Mouse (Mus musculus): ENCODE data around the gene Maml1. TPM values are rescaled to one million over a fixed set of nuclear protein-coding genes. Genes with fewer than 3 reads are reported as not detected.

Gene Maml1
- total RNA-seq, 2 experiments from 2014 or later = 11.9 to 12.5 TPM

- intact Hi-C loops (cut with DNase I) = no loop called here
Observed at GRCm38 (mm10) chr11:50285263-50285662, 6.8 kb downstream of the Maml1 start.

DNA sequence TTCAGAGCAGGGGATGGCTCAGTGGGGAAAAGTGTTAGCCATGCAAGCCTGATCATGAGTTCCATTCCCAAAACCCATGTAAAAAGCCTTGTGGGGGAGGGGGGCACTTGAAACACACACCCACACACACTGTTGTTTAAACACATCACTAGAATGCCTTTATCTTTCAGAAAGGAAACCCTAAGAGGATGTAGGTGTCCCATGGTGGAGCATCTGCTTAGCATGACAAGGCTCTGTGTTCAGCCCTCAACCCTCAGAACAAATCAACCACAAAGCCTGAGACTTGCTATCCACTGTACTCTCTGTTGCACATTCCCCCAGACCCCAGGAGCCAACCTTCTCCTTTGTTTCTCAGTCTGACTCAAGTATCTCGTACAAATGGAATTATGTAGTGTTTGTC, 12.1 kb downstream of the Maml1 start:
- no peak for DNase-seq
- intact Hi-C loops (cut with DNase I) = no loop called here

More at GRCm38 (mm10) chr11:50285263-50285662, 6.8 kb downstream of the Maml1 start:
- no peak for DNase-seq

DNA sequence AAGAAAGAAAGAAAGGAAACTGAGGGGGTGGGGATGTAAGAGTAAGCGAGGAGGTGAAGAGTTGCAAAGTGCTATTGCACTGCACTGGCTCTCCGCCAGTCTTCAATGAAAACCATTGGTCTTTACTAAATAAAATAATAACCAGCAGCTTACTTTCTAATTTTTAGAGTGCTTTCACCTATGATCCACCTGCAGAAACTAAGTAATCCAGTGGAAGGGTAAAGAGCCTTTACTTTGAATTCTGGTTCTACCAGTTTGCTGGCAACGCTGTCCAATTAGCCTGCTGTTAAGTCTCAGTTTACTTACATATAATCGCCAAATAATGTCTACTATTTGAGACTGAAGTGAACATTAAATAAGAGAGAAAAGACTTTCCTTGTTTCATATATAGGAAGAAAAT, 13.1 kb downstream of the Maml1 start:
- intact Hi-C loops (cut with DNase I) = no loop called here
- DNase-seq = no peak

DNA sequence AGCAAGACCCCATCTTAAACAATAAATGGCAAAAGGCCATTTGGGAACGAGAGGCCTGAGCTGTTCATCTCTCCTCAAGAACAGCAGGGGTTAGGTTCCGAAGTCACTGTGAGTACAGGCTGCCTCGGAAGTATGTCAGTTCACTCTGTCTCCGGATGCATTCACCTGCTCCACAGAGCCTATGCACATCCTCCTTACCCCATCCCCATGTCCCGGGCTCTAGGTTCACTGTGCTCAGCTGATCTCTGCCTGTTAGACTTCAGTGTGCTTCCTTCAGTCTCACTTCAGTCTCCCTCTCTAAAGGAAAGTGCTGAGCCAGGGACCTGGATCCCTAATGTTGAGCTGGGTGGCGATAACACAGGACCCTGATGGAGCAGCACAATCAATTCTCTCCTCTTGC, 14.4 kb downstream of the Maml1 start:
- intact Hi-C loops (cut with DNase I) = no loop called here
- no peak for DNase-seq

- intact Hi-C loops (cut with DNase I) = no loop called here
- DNase-seq = no peak
Observed at GRCm38 (mm10) chr11:50277025-50277424, 15.1 kb downstream of the Maml1 start.

DNA sequence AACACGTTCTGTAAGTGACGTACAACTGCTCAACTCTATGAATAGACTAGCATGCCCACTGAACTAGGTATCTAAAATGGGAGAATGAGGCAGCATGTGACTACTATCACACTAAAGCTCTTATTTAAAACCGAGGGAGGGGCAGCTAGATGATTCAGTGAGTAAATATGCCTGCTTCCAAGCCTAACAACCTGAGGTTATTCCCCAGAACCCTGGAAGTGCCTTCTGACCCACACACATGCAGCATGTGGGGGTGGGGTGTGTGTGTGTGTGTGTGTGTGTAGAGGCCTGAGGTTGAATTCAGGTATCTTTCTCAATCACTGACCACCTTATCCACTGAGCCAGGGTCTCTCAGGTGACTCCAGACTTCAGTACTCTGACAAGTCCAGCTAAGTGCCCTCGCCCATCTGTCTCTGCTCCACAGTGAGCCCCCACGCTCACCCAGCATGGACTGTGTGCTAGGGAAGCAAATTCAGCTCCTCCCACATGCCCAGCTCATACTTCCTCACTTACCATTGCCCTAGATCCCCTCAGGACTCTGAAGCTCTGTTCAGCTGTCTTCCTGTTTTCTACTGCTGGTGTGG, 16.5 kb downstream of the Maml1 start:
- DNase-seq = no peak
- intact Hi-C loops (cut with DNase I) = no loop called here

DNA sequence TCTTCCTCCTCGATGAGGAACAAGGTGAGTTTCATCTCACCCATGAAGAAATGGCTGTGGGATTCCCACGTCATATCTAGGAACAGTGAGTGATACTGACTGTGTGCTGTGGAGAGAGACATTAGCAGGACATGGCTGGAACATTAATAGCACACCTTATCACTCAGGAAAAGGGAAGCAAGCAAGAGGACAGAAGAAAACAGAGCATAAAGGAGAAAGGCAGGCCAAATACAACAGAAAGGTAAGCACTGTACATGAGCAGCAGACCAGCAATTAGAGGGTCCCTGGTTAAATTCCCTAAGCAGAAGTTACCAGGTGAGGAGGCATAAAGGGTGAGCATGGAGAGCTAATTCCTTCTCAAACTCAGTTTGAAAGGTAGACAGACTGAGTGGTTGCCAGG, 17.0 kb downstream of the Maml1 start:
- intact Hi-C loops (cut with DNase I) = no loop called here
- no peak for DNase-seq

DNA sequence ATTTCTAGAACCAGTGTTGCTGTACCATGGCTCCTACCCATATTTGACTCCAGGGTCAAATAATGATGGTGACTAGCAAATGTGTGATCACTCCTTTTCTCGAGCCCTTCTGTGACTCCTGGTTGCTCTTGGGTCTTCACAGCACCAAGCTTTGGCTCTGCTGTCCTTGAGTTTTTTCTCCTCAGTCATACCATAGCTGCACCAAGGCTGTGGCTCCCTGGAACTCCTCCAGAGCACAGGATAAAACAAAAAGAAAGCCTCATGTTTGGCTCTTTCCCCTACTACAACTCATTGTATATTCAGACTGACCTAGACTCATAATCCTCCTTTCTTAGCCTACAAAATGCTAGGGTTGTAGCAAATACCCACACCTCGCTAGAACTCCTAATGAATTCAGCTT, 19.3 kb downstream of the Maml1 start:
- intact Hi-C loops (cut with DNase I) = no loop called here

GRCm38 (mm10) chr11:50269885-50270284, 22.2 kb downstream of the Maml1 start:
- intact Hi-C loops (cut with DNase I) = no loop called here
- DNase-seq = no peak

More for the DNA sequence above, 19.3 kb downstream of the Maml1 start:
- DNase-seq = no peak

GRCm38 (mm10) chr11:50269163-50269562, 22.9 kb downstream of the Maml1 start:
- intact Hi-C loops (cut with DNase I) = no loop called here
- no peak for DNase-seq

DNA sequence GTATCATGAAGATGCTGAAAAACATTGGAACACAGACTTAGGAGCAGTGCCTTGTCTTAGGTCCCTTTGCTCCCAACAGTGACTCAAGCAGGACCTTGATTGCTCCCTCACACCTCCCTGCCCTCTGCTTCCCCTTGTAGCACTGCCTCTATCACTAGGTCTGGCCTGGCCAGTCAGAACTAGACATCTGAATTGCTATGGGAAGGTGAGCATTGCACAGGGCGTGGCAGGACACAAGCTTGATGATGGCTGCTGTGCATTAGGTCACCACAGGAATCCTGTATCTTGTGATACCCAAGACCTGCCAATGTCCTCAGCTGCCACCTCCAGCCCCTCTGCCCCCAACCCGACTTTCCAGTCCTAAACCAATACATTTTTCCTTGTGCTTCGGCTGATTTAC, 25.1 kb downstream of the Maml1 start:
- no peak for DNase-seq
- intact Hi-C loops (cut with DNase I) = no loop called here

DNA sequence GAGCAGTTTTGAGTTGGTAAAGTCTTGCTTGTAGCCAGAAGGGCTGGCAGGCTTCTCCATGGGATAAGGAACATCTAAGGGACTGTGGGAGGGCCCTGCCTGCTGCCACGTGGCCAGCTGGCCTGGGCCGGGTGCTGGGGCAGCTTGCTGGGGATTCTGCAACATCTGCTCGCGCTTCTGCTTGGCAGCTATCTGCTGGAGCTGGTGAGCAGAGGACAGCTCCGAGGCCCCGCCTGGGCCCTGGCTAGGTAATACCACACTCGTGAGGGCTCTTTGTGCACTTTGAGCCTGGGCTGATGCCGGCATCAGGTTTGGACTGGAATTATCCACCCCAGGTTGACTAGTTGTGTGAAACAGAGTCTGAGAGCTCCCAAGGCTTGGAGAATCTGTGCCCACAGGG, 26.2 kb downstream of the Maml1 start:
- intact Hi-C loops (cut with DNase I) = no loop called here
- DNase-seq = peak; percentile 71

DNA sequence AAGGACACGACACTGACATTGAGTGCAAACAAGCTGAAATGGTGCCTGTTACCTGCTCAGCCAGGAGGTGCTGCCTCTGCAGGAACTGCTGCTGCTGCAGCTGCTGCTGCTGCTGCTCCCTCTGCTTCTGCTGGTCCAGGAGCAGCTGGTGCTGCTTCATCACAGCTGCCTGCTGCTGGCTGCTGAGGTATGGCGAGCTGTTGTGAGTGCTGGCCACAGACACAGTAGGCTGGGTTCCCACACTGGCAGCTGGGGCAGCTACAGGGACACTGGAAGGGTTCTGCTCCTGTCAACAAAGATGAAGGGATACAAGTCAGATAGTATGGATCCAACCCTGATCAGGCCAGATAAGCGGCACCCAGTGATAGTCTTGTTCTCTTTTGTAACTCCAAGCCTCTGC, 28.9 kb downstream of the Maml1 start:
- intact Hi-C loops (cut with DNase I) = no loop called here
- DNase-seq = no peak

GRCm38 (mm10) chr11:50262020-50262419, 30.1 kb downstream of the Maml1 start:
- intact Hi-C loops (cut with DNase I) = no loop called here
- DNase-seq = no peak

DNA sequence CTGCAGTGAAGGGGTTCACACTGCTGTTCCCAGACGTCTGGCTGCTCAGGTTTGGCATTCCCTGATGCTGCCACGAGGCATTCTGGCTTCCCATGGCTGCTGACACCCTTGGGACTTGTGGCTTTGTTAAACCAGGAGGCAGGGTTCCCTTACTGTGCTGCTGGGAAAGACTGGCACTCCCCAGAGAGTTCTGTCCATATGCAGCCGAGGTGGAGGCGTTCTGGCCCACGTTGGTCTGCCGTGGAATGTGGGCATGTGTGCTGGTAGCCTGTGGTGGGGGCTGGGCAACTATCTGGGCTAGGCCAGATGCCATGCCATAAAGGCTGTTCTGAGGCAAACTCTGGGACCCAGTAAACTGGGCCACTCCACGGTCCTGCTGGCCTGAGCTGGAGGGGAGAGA, 33.8 kb downstream of the Maml1 start:
- intact Hi-C loops (cut with DNase I) = no loop called here
- no peak for DNase-seq

DNA sequence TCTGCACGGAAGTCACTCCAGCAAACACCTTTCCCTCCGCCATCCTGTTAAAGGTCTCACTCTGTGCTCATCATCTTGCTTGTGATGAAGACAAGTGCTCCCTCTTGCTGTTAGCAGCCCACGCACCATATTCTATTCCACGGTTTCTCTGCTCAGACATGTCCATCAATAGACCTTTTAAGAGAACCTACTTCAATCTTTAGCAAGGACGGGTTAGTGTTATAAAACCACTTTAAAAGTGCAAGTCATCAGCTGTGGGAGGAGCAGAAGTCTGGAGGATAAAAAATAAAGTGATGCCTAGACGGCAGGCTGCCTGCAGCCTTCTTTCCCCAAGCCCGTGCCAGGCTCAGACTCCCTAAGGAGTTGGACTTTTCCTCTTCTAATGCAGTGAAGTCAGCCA, 35.5 kb downstream of the Maml1 start:
- DNase-seq = no peak
- intact Hi-C loops (cut with DNase I) = no loop called here

- no peak for DNase-seq
- intact Hi-C loops (cut with DNase I) = no loop called here
Observed at GRCm38 (mm10) chr11:50254010-50254580, 38.0 kb downstream of the Maml1 start.

GRCm38 (mm10) chr11:50253393-50253792, 38.7 kb downstream of the Maml1 start:
- DNase-seq = no peak
- intact Hi-C loops (cut with DNase I) = no loop called here

DNA sequence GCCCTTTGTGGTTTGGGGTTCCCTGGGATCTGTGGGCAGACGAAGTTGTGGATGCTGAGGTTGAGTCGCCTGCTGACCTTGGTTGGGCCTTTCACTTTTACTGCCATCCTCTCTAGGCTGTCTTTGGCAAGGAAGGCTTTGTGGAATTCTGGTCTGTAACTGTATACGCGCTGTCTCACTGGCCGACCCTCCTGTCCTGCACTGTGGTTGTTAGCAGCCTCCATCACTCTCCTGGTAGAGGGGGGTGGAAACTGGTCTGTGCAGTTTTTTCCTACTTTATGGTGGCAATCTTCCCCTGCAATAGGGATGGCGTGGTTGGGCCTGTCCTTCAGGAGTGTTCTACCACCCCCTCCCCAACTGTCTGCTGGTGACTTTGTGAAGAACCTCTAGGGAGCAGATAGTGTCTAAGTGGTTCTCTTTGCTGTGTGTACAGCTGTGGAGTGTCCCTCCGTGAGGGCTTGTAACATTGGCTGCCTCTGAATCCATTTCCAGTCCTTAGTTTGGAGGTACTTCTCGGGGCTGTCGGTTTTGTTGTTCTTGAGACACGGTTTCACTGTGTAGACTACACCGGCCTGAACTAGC, 39.3 kb downstream of the Maml1 start:
- DNase-seq = no peak
- intact Hi-C loops (cut with DNase I) = no loop called here

GRCm38 (mm10) chr11:50252166-50252565, 39.9 kb downstream of the Maml1 start:
- intact Hi-C loops (cut with DNase I) = no loop called here
- DNase-seq = no peak

- intact Hi-C loops (cut with DNase I) = no loop called here
- no peak for DNase-seq
Observed at GRCm38 (mm10) chr11:50248473-50249171, 43.5 kb downstream of the Maml1 start.

GRCm38 (mm10) chr11:50245269-50245668, 46.8 kb downstream of the Maml1 start:
- intact Hi-C loops (cut with DNase I) = no loop called here
- DNase-seq = no peak
